ENCODE assay signal across 10 mouse cellular contexts in genomic region chr10:111770027-111770426, GRCm38 (mm10).
DNase-seq lines count a peak whose midpoint lies in the region; ATAC-seq and TF ChIP-seq lines count a peak whose summit lies in the region.
"Had no signal": no experiment of that assay in that cellular context is flagged by ENCODE, and none has a peak within 500 bp of the region (broad histone marks: within the 10 kb centered on the region; RNA-seq: fewer than 3 reads in every experiment).

No protein-coding gene starts in this region.

- TF ChIP-seq CTCF in lung, embryonic 14.5 days (IDR thresholded peaks at IDR 0.05; ENCODE audit: low read depth), result no peak
- TF ChIP-seq CTCF in lung, adult 2 months (IDR thresholded peaks at IDR 0.05; ENCODE audit: insufficient read depth, low read length), result no peak

- no peak overlapping the region for H3K9ac ChIP-seq in lung, embryonic 14.5 days
- H3K9ac ChIP-seq in stomach, embryonic 15.5 days, result no peak overlapping the region
- H3K9ac ChIP-seq: forebrain, embryonic 13.5 days; hindbrain, embryonic 15.5 days had no signal

- H3K36me3 ChIP-seq in lung, embryonic 14.5 days (ENCODE audit: insufficient read depth), result no peaks in the 10 kb centered on the region
- H3K36me3 ChIP-seq in stomach, embryonic 15.5 days, result no peaks in the 10 kb centered on the region
- H3K36me3 ChIP-seq: hindbrain, embryonic 15.5 days had no signal

- ATAC-seq in lung, embryonic 14.5 days (ENCODE audit: insufficient read depth), result no peak
- ATAC-seq in stomach, embryonic 15.5 days (ENCODE audit: insufficient read depth, low FRiP score, low read depth), result peak; percentile 84
- ATAC-seq: forebrain, embryonic 13.5 days had no signal

- 39% methylated on average over 2 of the region's 2 CpGs for WGBS in lung, embryonic 14.5 days
- 31% methylated on average over 2 of the region's 2 CpGs for WGBS in lung, adult 2 months
- 45% methylated on average over 2 of the region's 2 CpGs for WGBS in stomach, embryonic 15.5 days

- no peak overlapping the region for H3K4me3 ChIP-seq in lung, embryonic 14.5 days (ENCODE audit: low read depth, low read length)
- no peak overlapping the region for H3K4me3 ChIP-seq in lung, adult 2 months (replicated peaks; ENCODE audit: extremely low read depth, low read depth, low read length)
- H3K4me3 ChIP-seq in stomach, embryonic 15.5 days (replicated peaks), result no peak overlapping the region
- H3K4me3 ChIP-seq: forebrain, embryonic 13.5 days; hindbrain, embryonic 15.5 days had no signal

- peak overlapping the region; percentile 34; the same call in 1 of the 2 replicates for H3K27ac ChIP-seq in lung, embryonic 14.5 days (ENCODE audit: low read depth)
- no peak overlapping the region; the same call in 1 of the 2 replicates for H3K27ac ChIP-seq in stomach, embryonic 15.5 days
- H3K27ac ChIP-seq: forebrain, embryonic 13.5 days; hindbrain, embryonic 15.5 days had no signal

- DNase-seq in adrenal gland, adult (ENCODE audit: inconsistent age in 2 of 2, low spot score in 1 of 2), result peak; percentile 29 to 59
- DNase-seq in adrenal gland, postnatal 4 days (ENCODE audit: low spot score in 2 of 2), result no peak
- DNase-seq in lung, embryonic 14.5 days, result peak; percentile 71
- DNase-seq in lung, adult 2 months, result no peak
- peak; percentile 9 for DNase-seq in kidney, adult 9 months
- DNase-seq in urinary bladder, adult 2 months (ENCODE audit: low spot score), result no peak
- DNase-seq in retina, embryonic 14.5 days (ENCODE audit: low spot score), result no peak

- peaks cover 8% of the 10 kb centered on the region; the same call in 1 of the 2 replicates for H3K4me1 ChIP-seq in lung, embryonic 14.5 days (ENCODE audit: insufficient read depth)
- H3K4me1 ChIP-seq in lung, adult 2 months (ENCODE audit: control insufficient read depth, insufficient read depth, low read length), result 0 out of 2 replicates have a peak, but pooled peaks cover 2% of the 10 kb centered on the region
- peaks cover 5% of the 10 kb centered on the region; the same call in 1 of the 2 replicates for H3K4me1 ChIP-seq in stomach, embryonic 15.5 days
- H3K4me1 ChIP-seq: forebrain, embryonic 13.5 days; hindbrain, embryonic 15.5 days had no signal

- TF ChIP-seq POLR2A in lung, adult 2 months (IDR thresholded peaks at IDR 0.05; ENCODE audit: borderline replicate concordance, extremely low read depth, low read depth, low read length), result no peak

- no peaks in the 10 kb centered on the region for H3K27me3 ChIP-seq in lung, embryonic 14.5 days (ENCODE audit: insufficient read depth, low read length)
- no peaks in the 10 kb centered on the region for H3K27me3 ChIP-seq in stomach, embryonic 15.5 days (replicated peaks)
- H3K27me3 ChIP-seq: forebrain, embryonic 13.5 days; hindbrain, embryonic 15.5 days had no signal

- H3K4me2 ChIP-seq in lung, embryonic 14.5 days, result no peak overlapping the region
- H3K4me2 ChIP-seq in stomach, embryonic 15.5 days, result no peak overlapping the region
- H3K4me2 ChIP-seq: forebrain, embryonic 13.5 days; hindbrain, embryonic 15.5 days had no signal

- H3K9me3 ChIP-seq in lung, embryonic 14.5 days (ENCODE audit: low read depth, low read length), result no peaks in the 10 kb centered on the region
- no peaks in the 10 kb centered on the region for H3K9me3 ChIP-seq in stomach, embryonic 15.5 days
- H3K9me3 ChIP-seq: forebrain, embryonic 13.5 days; hindbrain, embryonic 15.5 days had no signal

Comparison
In these comparisons a context has a peak if more than half of its experiments do, and no peak if none do; other contexts are left out.
1. DNase-seq: peak in adrenal gland, adult (2 of 2), lung, embryonic 14.5 days (single experiment) and kidney, adult 9 months (single experiment); none in adrenal gland, postnatal 4 days (0 of 2), lung, adult 2 months (single experiment), urinary bladder, adult 2 months (single experiment) and retina, embryonic 14.5 days (single experiment).